Mouse (Mus musculus) B cell, adult 62 days (primary cell): ENCODE data around the gene Gm9044. TPM values are rescaled to one million over a fixed set of nuclear protein-coding genes. Genes with fewer than 3 reads are reported as not detected.

Experiments used
- total RNA-seq: library from RNA; stranded (reverse); gene quantifications from 4 replicates; pipeline ENCODE4 v1.2.4, GENCODE M21; 2023

Gm9044 gene
- not detected in 4 replicates for total RNA-seq

DNA sequence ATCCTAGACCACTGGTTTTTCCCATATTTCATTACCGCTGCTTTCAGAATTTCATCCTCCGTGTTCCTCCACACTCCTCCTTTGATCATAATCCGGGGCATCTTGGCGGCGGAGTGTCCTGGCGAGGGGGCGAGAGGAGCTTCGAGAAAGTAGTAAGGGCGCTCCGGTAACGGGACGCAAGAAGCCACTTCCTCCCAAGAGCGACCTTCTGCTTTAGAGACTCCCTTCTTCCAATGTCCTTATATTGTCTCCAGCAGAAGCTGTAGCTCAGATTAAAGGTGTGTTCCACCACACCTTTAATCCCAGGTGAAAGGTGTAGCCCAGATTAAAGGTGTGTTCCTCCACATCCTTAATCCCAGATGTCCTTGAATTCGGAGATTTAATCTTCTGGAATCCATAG, at the start of gene Gm9044:
Gene Gm9044, minus strand, starts transcription at position 101 of the 400 bp plus-strand sequence.

GRCm38 (mm10) chr10:118354005-118354404, 21.8 kb upstream of the Gm9044 start, which contains the start of gene Gm9049:
Gene Gm9049 (minus strand): TSS chr10:118354105.

DNA sequence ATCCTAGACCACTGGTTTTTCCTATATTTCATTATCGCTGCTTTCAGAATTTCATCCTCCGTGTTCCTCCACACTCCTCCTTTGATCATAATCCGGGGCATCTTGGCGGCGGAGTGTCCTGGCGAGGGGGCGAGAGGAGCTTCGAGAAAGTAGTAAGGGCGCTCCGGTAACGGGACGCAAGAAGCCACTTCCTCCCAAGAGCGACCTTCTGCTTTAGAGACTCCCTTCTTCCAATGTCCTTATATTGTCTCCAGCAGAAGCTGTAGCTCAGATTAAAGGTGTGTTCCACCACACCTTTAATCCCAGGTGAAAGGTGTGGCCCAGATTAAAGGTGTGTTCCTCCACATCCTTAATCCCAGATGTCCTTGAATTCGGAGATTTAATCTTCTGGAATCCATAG, 16.4 kb upstream of the Gm9044 start, which contains the start of gene Gm9048:
Gene Gm9048, minus strand, starts transcription at position 101 of the 400 bp plus-strand sequence.

GRCm38 (mm10) chr10:118343155-118343554, 10.9 kb upstream of the Gm9044 start, which contains the start of gene Gm9046:
Gene Gm9046 (minus strand): TSS chr10:118343255.

DNA sequence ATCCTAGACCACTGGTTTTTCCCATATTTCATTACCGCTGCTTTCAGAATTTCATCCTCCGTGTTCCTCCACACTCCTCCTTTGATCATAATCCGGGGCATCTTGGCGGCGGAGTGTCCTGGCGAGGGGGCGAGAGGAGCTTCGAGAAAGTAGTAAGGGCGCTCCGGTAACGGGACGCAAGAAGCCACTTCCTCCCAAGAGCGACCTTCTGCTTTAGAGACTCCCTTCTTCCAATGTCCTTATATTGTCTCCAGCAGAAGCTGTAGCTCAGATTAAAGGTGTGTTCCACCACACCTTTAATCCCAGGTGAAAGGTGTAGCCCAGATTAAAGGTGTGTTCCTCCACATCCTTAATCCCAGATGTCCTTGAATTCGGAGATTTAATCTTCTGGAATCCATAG, 5.5 kb upstream of the Gm9044 start, which contains the start of gene Gm9045:
Gene Gm9045, minus strand, starts transcription at position 101 of the 400 bp plus-strand sequence.

GRCm38 (mm10) chr10:118326869-118327268, 5.3 kb downstream of the Gm9044 start, which contains the start of gene Gm9040:
Gene Gm9040 (minus strand): TSS chr10:118326969.

DNA sequence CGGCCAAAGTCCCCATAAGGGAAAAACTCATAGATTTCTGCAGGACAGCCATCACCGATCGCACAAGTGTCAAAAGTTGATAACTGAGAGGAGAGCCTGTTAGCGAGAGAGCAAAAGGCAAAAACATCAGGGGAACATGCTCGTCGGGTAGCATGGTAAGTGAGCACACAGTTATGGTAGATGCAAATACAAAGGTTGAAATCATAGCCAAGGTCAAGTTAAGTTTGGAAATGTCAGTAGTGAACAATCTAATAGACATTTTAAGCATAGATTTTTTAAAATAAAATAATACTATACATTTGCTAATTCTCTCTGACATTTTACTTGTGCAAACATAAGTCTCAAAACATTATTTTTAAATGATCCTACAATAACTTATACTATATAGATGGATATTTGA, 37.3 kb downstream of the Gm9044 start, which contains the start of gene Iltifb:
Gene Iltifb, minus strand, starts transcription at position 101 of the 400 bp plus-strand sequence.

Other genes starting within 250 kb of the Gm9044 start
- 10.0 to 15.1 TPM (median 13.0 TPM) in 4 replicates for gene Mdm1, start 190.6 kb downstream of the Gm9044 start, total RNA-seq
- gene Il22, start 127.5 kb downstream of the Gm9044 start, total RNA-seq = not detected in 4 replicates
- gene Gm32717, start 91.6 kb downstream of the Gm9044 start, total RNA-seq = 0.81 to 1.0 TPM (median 0.99 TPM) in 4 replicates
- 0.81 to 1.0 TPM (median 0.99 TPM) in 4 replicates for gene Gm32802, start 73.7 kb downstream of the Gm9044 start, total RNA-seq
- gene Iltifb, start 37.4 kb downstream of the Gm9044 start, total RNA-seq = not detected in 4 replicates
- gene Gm9040, start 5.4 kb downstream of the Gm9044 start, total RNA-seq = not detected in 4 replicates
- gene Gm9045, start 5.4 kb upstream of the Gm9044 start, total RNA-seq = not detected in 4 replicates
- gene Gm9046, start 10.8 kb upstream of the Gm9044 start, total RNA-seq = not detected in 4 replicates
- not detected in 4 replicates for gene Gm9048, start 16.3 kb upstream of the Gm9044 start, total RNA-seq
- gene Gm9049, start 21.7 kb upstream of the Gm9044 start, total RNA-seq = not detected in 4 replicates
- 0.66 to 1.2 TPM (median 0.94 TPM) in 3 of 4 replicates, not detected in the other for gene Ifng, start 108.6 kb upstream of the Gm9044 start, total RNA-seq